16 mouse cellular contexts compared by ENCODE assay signal in the genomic region with DNA sequence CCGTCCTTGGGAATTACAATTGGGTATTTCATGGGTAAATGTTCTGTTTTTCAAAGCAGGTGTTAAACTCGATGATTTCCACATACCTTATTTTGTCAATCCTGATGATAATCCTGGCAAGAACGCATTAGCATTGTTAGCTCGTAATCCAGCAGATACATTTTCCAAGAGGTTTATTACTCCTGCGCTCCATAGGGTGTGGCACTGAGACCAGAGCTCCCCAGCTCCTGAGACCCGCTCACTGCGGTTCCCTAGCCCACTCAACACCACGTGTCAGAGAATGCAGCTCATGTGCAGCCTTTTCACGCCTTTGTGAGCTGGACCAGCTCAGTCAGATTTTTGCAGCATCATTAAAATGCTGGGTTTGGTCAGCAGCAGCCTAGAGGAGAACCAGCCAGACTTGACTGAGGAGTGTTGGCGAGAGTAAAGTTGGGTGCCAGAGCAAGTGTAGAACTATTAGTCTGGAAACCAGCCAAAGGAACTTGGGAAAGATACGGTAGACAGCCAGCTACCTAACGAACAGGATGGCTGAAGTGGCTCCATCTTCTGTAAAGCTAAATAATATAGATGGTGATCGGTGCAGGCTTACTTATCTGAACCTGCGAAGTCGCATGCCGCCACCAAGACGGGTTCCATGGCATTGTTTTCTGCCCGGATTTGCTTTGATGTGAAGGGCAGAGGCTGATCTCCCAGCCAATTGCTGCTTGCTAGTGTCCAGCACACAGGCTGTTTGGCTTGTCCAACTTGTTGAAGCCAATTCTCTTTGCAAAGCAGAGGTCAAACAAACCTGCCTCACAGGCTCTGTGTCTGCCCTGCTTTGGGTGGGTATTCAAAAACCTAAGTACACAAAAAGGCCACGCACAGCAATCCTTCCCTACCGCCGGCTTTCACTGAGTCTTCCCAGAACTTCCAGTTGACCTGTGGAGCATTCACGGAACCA. TPM values are rescaled to one million over a fixed set of nuclear protein-coding genes. Genes with fewer than 3 reads are reported as not detected.
A peak's percentile ranks its signal among the peaks of the same experiment; 100 is the strongest.
DNase-seq lines count a peak whose midpoint lies in the region; ATAC-seq and TF ChIP-seq lines count a peak whose summit lies in the region.
"Had no signal": no experiment of that assay in that cellular context is flagged by ENCODE, and none has a peak within 500 bp of the region (broad histone marks: within the 10 kb centered on the region; RNA-seq: fewer than 3 reads in every experiment).

No protein-coding gene starts in this region.

- H3K4me2 ChIP-seq in lung, embryonic 14.5 days: no peak overlapping the region
- H3K4me2 ChIP-seq: forebrain, embryonic 15.5 days; liver, embryonic 13.5 days; neural tube, embryonic 12.5 days had no signal

- WGBS in lung, embryonic 14.5 days: 76% methylated on average over 22 of the region's 22 CpGs

- H3K36me3 ChIP-seq in lung, embryonic 14.5 days (ENCODE audit: insufficient read depth): 0 out of 2 replicates have a peak, but pooled peaks cover 3% of the 10 kb centered on the region
- H3K36me3 ChIP-seq: forebrain, embryonic 15.5 days; liver, embryonic 13.5 days; neural tube, embryonic 12.5 days had no signal

- H3K27ac ChIP-seq in lung, embryonic 14.5 days (ENCODE audit: low read depth): no peak overlapping the region
- H3K27ac ChIP-seq: forebrain, embryonic 15.5 days; gastrocnemius, adult 2 months; hindbrain, postnatal 0 days; liver, embryonic 13.5 days; neural tube, embryonic 12.5 days had no signal

- H3K9me3 ChIP-seq in lung, embryonic 14.5 days (ENCODE audit: low read depth, low read length): no peaks in the 10 kb centered on the region
- H3K9me3 ChIP-seq: forebrain, embryonic 15.5 days; G1E; liver, embryonic 13.5 days; neural tube, embryonic 12.5 days had no signal

- no peaks in the 10 kb centered on the region for H3K27me3 ChIP-seq in lung, embryonic 14.5 days (ENCODE audit: insufficient read depth, low read length)
- H3K27me3 ChIP-seq: forebrain, embryonic 15.5 days; liver, embryonic 13.5 days; neural tube, embryonic 12.5 days had no signal

- no peak for TF ChIP-seq CTCF in lung, embryonic 14.5 days (IDR thresholded peaks at IDR 0.05; ENCODE audit: low read depth)

- no peaks in the 10 kb centered on the region for H3K4me1 ChIP-seq in lung, embryonic 14.5 days (ENCODE audit: insufficient read depth)
- H3K4me1 ChIP-seq: neural tube, embryonic 12.5 days had no signal

- DNase-seq in lung, embryonic 14.5 days: peak; percentile 34
- no peak for DNase-seq in lung, postnatal 10 days
- DNase-seq in kidney, adult 8-10 months: peak; percentile 51 to 65
- peak; percentile 67 for DNase-seq in kidney, postnatal 14 days
- no peak for DNase-seq in heart, postnatal 4 days
- DNase-seq in cerebellum, adult 11-12 months: no peak
- no peak for DNase-seq in testis, postnatal 10 days (ENCODE audit: low spot score)
- DNase-seq: cerebellum, postnatal 25 days; gastrocnemius, adult 2 months; heart, adult 11 months; liver, embryonic 13.5 days; right cerebral cortex, postnatal 4 days had no signal

- H3K9ac ChIP-seq in lung, embryonic 14.5 days: no peak overlapping the region
- H3K9ac ChIP-seq: forebrain, embryonic 15.5 days; liver, embryonic 13.5 days; neural tube, embryonic 12.5 days had no signal

- no peak overlapping the region for H3K4me3 ChIP-seq in lung, embryonic 14.5 days (ENCODE audit: low read depth, low read length)
- H3K4me3 ChIP-seq: forebrain, embryonic 15.5 days; gastrocnemius, adult 2 months; liver, embryonic 13.5 days; neural tube, embryonic 12.5 days had no signal

- 0 out of 2 replicates have a peak, but pooled peaks have one; percentile 28 for ATAC-seq in lung, embryonic 14.5 days (ENCODE audit: insufficient read depth)
- ATAC-seq: forebrain, embryonic 15.5 days; hindbrain, postnatal 0 days had no signal

RNA-seq across cellular contexts. Expression of gene Elovl6, which starts 26.1 kb away (rescaled TPM):
- 21.2 and 21.8 TPM in 2 replicates for polyA plus RNA-seq in lung, embryonic 14.5 days (2014; fragmentation: Nextera tagmentation; extraction: Ambion mirVana)
- 1 to 10 TPM; 3.7 TPM for total RNA-seq in heart, postnatal 4 days (2021)

Comparison
In these comparisons a context has a peak if more than half of its experiments do, and no peak if none do; other contexts are left out.
1. DNase-seq: peak in lung, embryonic 14.5 days (single experiment), kidney, adult 8-10 months (2 of 2) and kidney, postnatal 14 days (single experiment); none in lung, postnatal 10 days (single experiment), heart, postnatal 4 days (single experiment), cerebellum, adult 11-12 months (single experiment) and testis, postnatal 10 days (single experiment).